Mouse (Mus musculus) heart, postnatal 0 days (tissue): ENCODE measurements around the gene Zcchc24.

ENCODE experiments used
- CTCF ChIP-seq: IDR thresholded peaks from 2 replicates; pipeline ENCODE4 v1.5.1; 2016; ENCODE audit warnings: antibody characterized with exemption, control low read depth, low read depth
- EP300 ChIP-seq: IDR thresholded peaks from 2 replicates; pipeline ENCODE4 v1.6.1; 2016; ENCODE audit warnings: antibody characterized with exemption, low read depth

GRCm38 (mm10) chr14:25663649-25664309 is 105.1 kb downstream of the Zcchc24 start:
- TF ChIP-seq CTCF (no peak), EP300 (no peak)
